Mouse (Mus musculus) adrenal gland, postnatal 36 days (tissue): ENCODE measurements at regions not wholly inside any gene's neighbourhood (a gene's known extent, or its start where the extent isn't known, plus 50 kb on each side); places are given as distances from the start of the nearest gene placed in this dataset.
"Not testable (repeated sequence)": the region's sequence is repeated elsewhere in the genome, so short reads cannot be mapped to it uniquely, and the experiment has no call there.

Source experiments
- DNase-seq, 2 experiments: peaks; one replicate each; pipeline ENCODE4 v3.0.0; 2021; ENCODE audit warnings: mixed read lengths in 1 of 2

GRCm38 (mm10) chr3:59563486-59564006 lies 166.0 kb upstream of the Gm5538 start:
- not testable (repeated sequence) for DNase-seq

DNA sequence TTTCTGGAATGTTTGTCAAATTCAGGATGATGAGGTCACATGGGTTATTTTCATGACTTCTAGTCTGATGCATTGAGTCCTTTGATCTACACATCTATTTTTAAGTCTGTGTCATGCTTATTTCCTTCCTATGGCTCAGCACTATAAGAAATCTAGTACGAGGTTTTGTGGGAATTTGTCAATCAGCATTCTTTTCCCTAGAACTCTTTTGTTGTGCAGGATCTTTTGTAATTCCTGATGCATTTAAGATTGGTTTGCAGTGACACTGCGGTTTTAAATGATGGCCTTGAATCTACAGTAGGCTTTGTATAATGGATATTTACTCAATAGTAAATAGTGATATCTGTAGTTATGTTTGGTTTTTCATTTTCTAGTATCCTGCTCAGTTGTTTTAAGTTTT lies 187.0 kb upstream of the Gm5538 start:
- no peak for DNase-seq

DNA sequence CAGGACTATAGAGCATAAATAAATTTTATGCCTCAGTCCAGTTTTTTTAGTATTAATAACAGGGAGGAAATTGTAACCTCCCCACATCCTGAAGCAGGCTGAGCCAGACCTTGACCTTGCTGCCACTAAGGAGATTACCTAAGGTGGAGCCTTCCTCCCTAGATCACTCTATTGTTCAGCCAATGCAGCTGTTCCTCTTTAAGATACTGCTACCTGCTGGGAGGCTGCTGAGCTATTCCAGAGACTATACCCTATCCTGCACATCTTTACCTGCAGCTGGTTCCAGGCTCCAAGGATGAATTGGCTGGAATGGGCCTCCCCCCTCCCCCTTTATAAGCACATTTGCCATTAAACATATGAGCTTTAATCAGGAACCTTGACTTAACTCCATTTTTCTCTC lies 189.0 kb upstream of the Gm5538 start:
- DNase-seq, result not testable (repeated sequence)

GRCm38 (mm10) chr3:59539893-59540292 lies 189.7 kb upstream of the Gm5538 start:
- DNase-seq, result not testable (repeated sequence)

GRCm38 (mm10) chr3:59531311-59531834 lies 187.2 kb upstream of the Igsf10 start:
- no peak for DNase-seq

DNA sequence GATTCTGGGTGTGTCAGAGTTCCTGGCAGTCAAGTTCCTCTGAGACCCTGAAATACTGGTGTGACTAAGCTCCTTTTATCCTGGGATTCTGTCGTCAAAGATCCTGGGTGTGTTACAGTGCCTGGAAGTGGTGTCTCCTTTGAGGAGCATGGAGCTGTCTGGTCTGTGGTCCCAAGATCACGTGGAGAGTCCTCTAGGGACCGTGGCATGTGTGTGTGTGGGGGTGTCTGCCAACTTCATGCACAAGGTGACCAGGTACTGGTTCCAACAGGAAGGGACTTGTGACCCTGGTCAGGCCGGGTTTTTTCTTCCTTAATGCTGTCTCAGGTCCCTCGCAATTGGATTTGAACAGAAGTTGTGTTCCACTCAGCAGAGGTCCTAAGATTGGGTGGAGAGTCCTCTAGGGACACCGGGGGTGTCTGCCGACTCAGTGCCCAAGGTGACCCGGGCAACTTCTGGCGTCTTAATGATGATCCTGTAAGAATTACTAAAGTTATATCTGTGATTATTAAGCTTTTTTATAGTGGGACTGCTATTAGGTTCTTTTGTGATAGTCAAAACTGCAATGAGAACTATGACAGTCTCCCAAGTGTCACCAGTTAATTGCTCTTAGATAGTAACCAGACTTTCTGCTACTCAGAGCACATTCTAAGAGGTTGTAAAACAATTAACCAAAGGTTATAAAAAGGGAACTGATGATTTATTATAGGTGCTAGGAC lies 186.6 kb upstream of the Igsf10 start:
- DNase-seq, result no peak

GRCm38 (mm10) chr3:59520766-59521165 lies 176.6 kb upstream of the Igsf10 start:
- no peak for DNase-seq

- DNase-seq, result peak in 1 of 2 experiments; percentile 6
Measured at GRCm38 (mm10) chr3:59478095-59478494, 133.9 kb upstream of the Igsf10 start.

DNA sequence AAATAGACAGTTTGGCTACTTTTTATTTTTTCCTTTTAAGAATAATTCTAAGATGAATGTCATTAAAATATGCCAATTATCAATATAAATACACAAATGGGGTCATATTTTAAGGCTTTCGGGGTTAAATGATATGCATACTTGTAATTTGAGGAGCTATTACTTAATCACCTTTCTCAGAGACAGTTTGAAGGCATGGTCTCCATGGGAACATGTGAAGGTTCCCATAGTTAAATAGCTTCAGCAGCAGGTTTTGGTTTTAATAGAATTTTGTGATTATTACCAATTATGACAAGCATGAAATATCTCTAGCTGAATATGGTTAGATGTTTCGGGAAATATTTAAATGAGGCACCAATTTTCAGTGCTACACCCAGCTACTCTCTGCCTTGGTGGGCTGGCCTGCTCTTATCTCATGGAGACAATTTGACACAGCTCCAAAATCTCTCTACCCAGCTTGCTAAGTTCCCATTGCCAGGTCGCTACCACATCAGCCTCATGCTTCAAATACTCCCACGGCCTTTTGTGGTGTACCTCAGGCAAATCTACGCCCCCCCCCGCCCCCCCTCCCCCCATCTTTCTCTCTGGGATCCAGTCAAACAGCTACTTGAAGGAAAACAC lies 133.4 kb upstream of the Igsf10 start:
- DNase-seq, result no peak

- DNase-seq, result no peak
Measured at GRCm38 (mm10) chr3:59468956-59469355, 124.8 kb upstream of the Igsf10 start.

GRCm38 (mm10) chr3:59462341-59463158 lies 118.4 kb upstream of the Igsf10 start:
- DNase-seq, result no peak

DNA sequence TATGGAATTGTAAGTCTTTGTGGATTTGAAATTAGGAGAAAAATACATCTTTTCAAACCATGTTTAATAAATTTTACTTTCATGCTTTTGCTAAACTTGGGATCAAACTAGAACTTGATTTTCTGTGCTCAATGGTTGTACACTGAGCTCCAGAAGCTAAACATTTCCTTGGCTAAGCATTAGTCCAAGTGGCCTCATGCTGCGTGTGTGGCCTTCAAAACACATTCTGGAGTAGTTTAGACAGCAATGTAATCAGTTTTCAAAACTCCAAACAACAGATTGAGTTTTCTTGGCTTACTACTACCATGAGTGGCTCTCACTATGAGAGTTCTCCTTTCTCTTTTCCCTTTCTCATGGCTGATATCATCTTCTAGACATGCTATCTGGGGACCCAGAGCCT lies 112.7 kb upstream of the Igsf10 start:
- no peak for DNase-seq

DNA sequence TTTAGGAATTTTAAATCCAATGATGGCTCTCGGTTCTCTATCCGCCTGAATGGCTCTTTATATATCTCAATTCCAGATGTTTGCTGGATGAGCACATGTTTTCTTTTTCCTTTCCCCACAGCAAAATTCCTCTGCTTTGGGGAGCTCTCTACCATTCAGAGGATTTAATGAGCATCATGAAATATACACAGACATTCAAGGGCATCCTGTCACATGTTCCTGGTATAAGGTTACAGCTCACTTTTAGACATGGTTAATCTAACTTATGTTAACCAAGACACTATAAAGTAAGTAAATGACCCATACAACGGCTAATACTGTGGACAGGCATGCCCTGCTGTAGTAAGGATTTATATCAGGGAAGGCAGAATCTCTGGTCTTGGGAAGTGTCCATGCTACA lies 106.9 kb upstream of the Igsf10 start:
- DNase-seq, result no peak

GRCm38 (mm10) chr3:59423621-59424020 lies 79.4 kb upstream of the Igsf10 start:
- DNase-seq, result no peak

- peak; percentile 11 to 28 for DNase-seq
Measured at GRCm38 (mm10) chr3:59409131-59409530, 64.9 kb upstream of the Igsf10 start.

- DNase-seq, result no peak
Measured at GRCm38 (mm10) chr3:59406035-59406434, 61.8 kb upstream of the Igsf10 start.

DNA sequence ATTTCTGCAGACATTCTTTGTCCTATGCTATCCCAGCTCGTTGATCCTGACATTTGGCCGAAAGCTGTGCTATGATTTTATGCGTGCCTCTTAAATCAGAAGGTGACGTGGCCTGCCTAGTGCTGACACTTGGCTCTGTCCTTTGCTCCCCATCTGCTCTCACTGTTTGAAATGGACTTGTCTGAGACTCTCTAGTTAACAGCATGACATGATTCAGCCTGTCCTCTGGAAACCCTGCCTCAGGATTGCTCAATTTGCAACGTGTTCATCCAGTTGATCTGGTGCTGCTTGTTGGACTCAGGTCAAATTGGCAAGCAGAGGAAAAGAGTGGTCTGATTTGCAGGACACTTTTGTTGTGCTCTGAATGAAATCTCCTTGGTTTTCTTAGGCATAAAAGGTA lies 57.7 kb upstream of the Igsf10 start:
- DNase-seq, result peak; percentile 66 to 72

GRCm38 (mm10) chr3:59401425-59401824 lies 57.2 kb upstream of the Igsf10 start:
- DNase-seq, result peak in 1 of 2 experiments; percentile 15
